In genomic region chr13:68931602-68932282, GRCm38 (mm10) we compare ENCODE assay signal across 17 mouse cellular contexts.
DNase-seq lines count a peak whose midpoint lies in the region; ATAC-seq and TF ChIP-seq lines count a peak whose summit lies in the region.
"Had no signal": no experiment of that assay in that cellular context is flagged by ENCODE, and none has a peak within 500 bp of the region (broad histone marks: within the 10 kb centered on the region; RNA-seq: fewer than 3 reads in every experiment).

No protein-coding gene starts in this region.

- H3K27ac ChIP-seq in lung, embryonic 14.5 days (ENCODE audit: low read depth), result peak overlapping the region; percentile 75
- H3K27ac ChIP-seq in intestine, embryonic 16.5 days (ENCODE audit: low read length), result no peak overlapping the region
- no peak overlapping the region for H3K27ac ChIP-seq in midbrain, embryonic 15.5 days
- H3K27ac ChIP-seq: embryonic facial prominence, embryonic 15.5 days; forebrain, embryonic 13.5 days; neural tube, embryonic 12.5 days had no signal

- H3K4me3 ChIP-seq in lung, embryonic 14.5 days (ENCODE audit: low read depth, low read length), result no peak overlapping the region
- H3K4me3 ChIP-seq in intestine, embryonic 16.5 days (ENCODE audit: low read length), result no peak overlapping the region
- H3K4me3 ChIP-seq in midbrain, embryonic 15.5 days, result no peak overlapping the region
- H3K4me3 ChIP-seq: embryonic facial prominence, embryonic 15.5 days; forebrain, embryonic 13.5 days; heart, embryonic 12.5 days; neural tube, embryonic 12.5 days had no signal

- no peaks in the 10 kb centered on the region for H3K36me3 ChIP-seq in lung, embryonic 14.5 days (ENCODE audit: insufficient read depth)
- H3K36me3 ChIP-seq in intestine, embryonic 16.5 days (ENCODE audit: control insufficient read depth, insufficient read depth, low read length), result no peaks in the 10 kb centered on the region
- H3K36me3 ChIP-seq in midbrain, embryonic 15.5 days (replicated peaks), result no peaks in the 10 kb centered on the region
- H3K36me3 ChIP-seq: embryonic facial prominence, embryonic 15.5 days; heart, embryonic 12.5 days; neural tube, embryonic 12.5 days had no signal

- H3K9ac ChIP-seq in lung, embryonic 14.5 days, result no peak overlapping the region
- no peak overlapping the region for H3K9ac ChIP-seq in intestine, embryonic 16.5 days (ENCODE audit: low read depth, low read length)
- H3K9ac ChIP-seq in midbrain, embryonic 15.5 days, result no peak overlapping the region
- H3K9ac ChIP-seq: embryonic facial prominence, embryonic 15.5 days; forebrain, embryonic 13.5 days; heart, embryonic 12.5 days; neural tube, embryonic 12.5 days had no signal

- 36% methylated on average over 8 of the region's 8 CpGs for WGBS in lung, embryonic 14.5 days
- 81% methylated on average over 8 of the region's 8 CpGs for WGBS in intestine, embryonic 16.5 days
- 91% methylated on average over 8 of the region's 8 CpGs for WGBS in midbrain, embryonic 15.5 days

- no peak overlapping the region for H3K4me2 ChIP-seq in lung, embryonic 14.5 days
- H3K4me2 ChIP-seq in intestine, embryonic 16.5 days (ENCODE audit: low read depth, low read length), result no peak overlapping the region
- H3K4me2 ChIP-seq in midbrain, embryonic 15.5 days, result no peak overlapping the region
- H3K4me2 ChIP-seq: embryonic facial prominence, embryonic 15.5 days; forebrain, embryonic 13.5 days; heart, embryonic 12.5 days; liver, embryonic 11.5 days; neural tube, embryonic 12.5 days had no signal

- peak; percentile 92 for ATAC-seq in lung, embryonic 14.5 days (ENCODE audit: insufficient read depth)
- ATAC-seq in intestine, embryonic 16.5 days, result no peak
- no peak for ATAC-seq in midbrain, embryonic 15.5 days (replicated peaks)
- ATAC-seq: activated CD4-positive, CD25-positive, alpha-beta regulatory T cell, adult 4 months; forebrain, embryonic 13.5 days had no signal

- no peak for TF ChIP-seq CTCF in lung, embryonic 14.5 days (IDR thresholded peaks at IDR 0.05; ENCODE audit: low read depth)

- H3K27me3 ChIP-seq in lung, embryonic 14.5 days (ENCODE audit: insufficient read depth, low read length), result no peaks in the 10 kb centered on the region
- no peaks in the 10 kb centered on the region for H3K27me3 ChIP-seq in intestine, embryonic 16.5 days (replicated peaks; ENCODE audit: control insufficient read depth, insufficient read depth, low read length)
- no peaks in the 10 kb centered on the region for H3K27me3 ChIP-seq in midbrain, embryonic 15.5 days (replicated peaks)
- H3K27me3 ChIP-seq: embryonic facial prominence, embryonic 15.5 days; forebrain, embryonic 13.5 days; heart, embryonic 12.5 days; neural tube, embryonic 12.5 days had no signal

- H3K4me1 ChIP-seq in lung, embryonic 14.5 days (ENCODE audit: insufficient read depth), result no peaks in the 10 kb centered on the region
- no peaks in the 10 kb centered on the region for H3K4me1 ChIP-seq in intestine, embryonic 16.5 days (ENCODE audit: control insufficient read depth, insufficient read depth, low read length)
- H3K4me1 ChIP-seq in midbrain, embryonic 15.5 days, result no peaks in the 10 kb centered on the region
- H3K4me1 ChIP-seq: forebrain, embryonic 13.5 days; heart, embryonic 12.5 days; neural tube, embryonic 12.5 days had no signal

- no peaks in the 10 kb centered on the region for H3K9me3 ChIP-seq in lung, embryonic 14.5 days (ENCODE audit: low read depth, low read length)
- H3K9me3 ChIP-seq in intestine, embryonic 16.5 days (ENCODE audit: control insufficient read depth, low read length), result no peaks in the 10 kb centered on the region
- H3K9me3 ChIP-seq in midbrain, embryonic 15.5 days, result no peaks in the 10 kb centered on the region
- H3K9me3 ChIP-seq: embryonic facial prominence, embryonic 15.5 days; forebrain, embryonic 13.5 days; heart, embryonic 12.5 days; neural tube, embryonic 12.5 days had no signal

- DNase-seq in right cerebral cortex, adult 18-20 months, result peak; percentile 78
- no peak for DNase-seq in right cerebral cortex, postnatal 14 days
- peak; percentile 41 for DNase-seq in layer of hippocampus, postnatal 36 days
- DNase-seq in lung, embryonic 14.5 days, result peak; percentile 84
- DNase-seq in telencephalon, adult 2 months (ENCODE audit: low read depth, low spot score), result peak; percentile 62
- DNase-seq: cerebellum, adult 18-20 months; gastrocnemius, postnatal 25 days; kidney, postnatal 25 days; thymus, adult 18-20 months had no signal
